Mouse (Mus musculus): Measurements from ENCODE around the gene Acta1. TPM values are rescaled to one million over a fixed set of nuclear protein-coding genes. Genes with fewer than 3 reads are reported as not detected.

Gene Acta1
- polyA plus RNA-seq, 2 experiments from 2014 or later, result 0.30 TPM; not detected in 1

GRCm38 (mm10) chr8:123844341-123844740 lies 50.2 kb downstream of the Acta1 start:
- no peak for ATAC-seq

GRCm38 (mm10) chr8:123842086-123842485 lies 52.5 kb downstream of the Acta1 start:
- ATAC-seq, result no peak

Other genes with a start within 250 kb of the Acta1 start
- gene Rhou, start 240.8 kb downstream of the Acta1 start, polyA plus RNA-seq (2017; shearing (Covaris generic)), result under 1 TPM in 1 of 2 experiments, not detected in 1; 0.42 TPM
- gene Rab4a, start 88.8 kb downstream of the Acta1 start, polyA plus RNA-seq (2017; shearing (Covaris generic)), result 1 to 10 TPM; 2.7 to 9.6 TPM
- 1 to 10 TPM; 3.2 to 4.4 TPM for gene Ccsap, start 34.5 kb downstream of the Acta1 start, polyA plus RNA-seq (2017; shearing (Covaris generic))
- 10 to 100 TPM in 1 of 2 experiments, 1 to 10 TPM in 1; 9.0 to 10.2 TPM for gene Nup133, start 54.5 kb upstream of the Acta1 start, polyA plus RNA-seq (2017; shearing (Covaris generic))
- 1 to 10 TPM in 1 of 2 experiments, under 1 TPM in 1; 0.73 to 1.5 TPM for gene Abcb10, start 88.4 kb upstream of the Acta1 start, polyA plus RNA-seq (2017; shearing (Covaris generic))
- gene Taf5l, start 126.6 kb upstream of the Acta1 start, polyA plus RNA-seq (2017; shearing (Covaris generic)), result 10 to 100 TPM; 12.3 to 13.2 TPM
- gene Urb2, start 126.8 kb upstream of the Acta1 start, polyA plus RNA-seq (2017; shearing (Covaris generic)), result 1 to 10 TPM; 2.5 to 7.8 TPM

All from CD4-positive, CD25-positive, alpha-beta regulatory T cell, adult 4 months (primary cell).